ENCODE assay signal across 27 mouse cellular contexts in genomic region chr19:60797415-60797814, GRCm38 (mm10).
"Had no signal": no experiment of that assay in that cellular context is flagged by ENCODE, and none has a peak within 500 bp of the region (broad histone marks: within the 10 kb centered on the region; RNA-seq: fewer than 3 reads in every experiment).

No protein-coding gene starts in this region.

- ATAC-seq: forebrain, embryonic 13.5 days; forebrain, embryonic 14.5 days; forebrain, embryonic 15.5 days; forebrain, embryonic 16.5 days; forebrain, postnatal 0 days had no signal

- H3K9me3 ChIP-seq: embryonic facial prominence, embryonic 10.5 days; embryonic facial prominence, embryonic 12.5 days; embryonic facial prominence, embryonic 13.5 days; embryonic facial prominence, embryonic 15.5 days; forebrain, embryonic 10.5 days; forebrain, embryonic 12.5 days; forebrain, embryonic 13.5 days; forebrain, embryonic 15.5 days had no signal

- H3K27ac ChIP-seq: embryonic facial prominence, embryonic 10.5 days; embryonic facial prominence, embryonic 12.5 days; embryonic facial prominence, embryonic 13.5 days; embryonic facial prominence, embryonic 15.5 days; forebrain, embryonic 10.5 days; forebrain, embryonic 12.5 days; forebrain, embryonic 13.5 days; forebrain, embryonic 15.5 days; gastrocnemius, adult 2 months; heart, adult 2 months had no signal

- H3K36me3 ChIP-seq: embryonic facial prominence, embryonic 10.5 days; embryonic facial prominence, embryonic 12.5 days; embryonic facial prominence, embryonic 13.5 days; embryonic facial prominence, embryonic 15.5 days; forebrain, embryonic 10.5 days; forebrain, embryonic 12.5 days; forebrain, embryonic 15.5 days had no signal

- H3K9ac ChIP-seq: embryonic facial prominence, embryonic 12.5 days; embryonic facial prominence, embryonic 13.5 days; embryonic facial prominence, embryonic 15.5 days; forebrain, embryonic 12.5 days; forebrain, embryonic 13.5 days; forebrain, embryonic 15.5 days; forebrain, postnatal 0 days had no signal

- H3K27me3 ChIP-seq: embryonic facial prominence, embryonic 12.5 days; embryonic facial prominence, embryonic 13.5 days; forebrain, embryonic 12.5 days; forebrain, embryonic 13.5 days; forebrain, embryonic 15.5 days had no signal

- DNase-seq: cerebellum, adult 9-10 months; cerebellum, adult 9-11 months; cerebellum, postnatal 10 days; cerebellum, postnatal 14 days; cerebellum, postnatal 25 days; cerebellum, postnatal 36 days; embryo, embryonic 11 days; forebrain, postnatal 0 days; gastrocnemius, adult 2 months; gastrocnemius, postnatal 10 days; gastrocnemius, postnatal 14 days; gastrocnemius, postnatal 25 days; gastrocnemius, postnatal 36 days; heart, adult 11 months; heart, adult 18-20 months; heart, adult 2 months had no signal

- H3K4me2 ChIP-seq: embryonic facial prominence, embryonic 12.5 days; embryonic facial prominence, embryonic 13.5 days; embryonic facial prominence, embryonic 15.5 days; forebrain, embryonic 12.5 days; forebrain, embryonic 13.5 days; forebrain, embryonic 15.5 days had no signal

- H3K4me1 ChIP-seq: embryonic facial prominence, embryonic 10.5 days; embryonic facial prominence, embryonic 12.5 days; embryonic facial prominence, embryonic 13.5 days; embryonic facial prominence, embryonic 15.5 days; forebrain, embryonic 10.5 days; forebrain, embryonic 12.5 days; forebrain, embryonic 13.5 days; forebrain, embryonic 15.5 days had no signal

- H3K4me3 ChIP-seq: embryonic facial prominence, embryonic 10.5 days; embryonic facial prominence, embryonic 12.5 days; embryonic facial prominence, embryonic 13.5 days; embryonic facial prominence, embryonic 15.5 days; erythroblast, embryonic 14.5 days; forebrain, embryonic 10.5 days; forebrain, embryonic 12.5 days; forebrain, embryonic 13.5 days; forebrain, embryonic 15.5 days; gastrocnemius, adult 2 months; heart, adult 2 months had no signal
